Mouse (Mus musculus) spleen, adult 2 months (tissue): ENCODE measurements around the gene Fzd2. TPM values are rescaled to one million over a fixed set of nuclear protein-coding genes. Genes with fewer than 3 reads are reported as not detected.
A peak's percentile ranks its signal among the peaks of the same experiment; 100 is the strongest.
"Not testable (repeated sequence)": the region's sequence is repeated elsewhere in the genome, so short reads cannot be mapped to it uniquely, and the experiment has no call there.

Experiments
- DNase-seq, 2 experiments: peaks; one replicate each; pipeline versions ENCODE4 v3.0.0 to v3.0.0-alpha.2; 2012 to 2021; ENCODE audit warnings: low spot score in 2 of 2, low read depth in 1 of 2
- H3K27ac ChIP-seq: fragments of 200-500 bp; 2 replicates; pipeline ENCODE4 v1.5.1; 2012; ENCODE audit warnings: low read length, inconsistent platforms; ENCODE audit not compliant: insufficient read depth
- H3K27me3 ChIP-seq: fragments of 200-500 bp; 2 replicates; pipeline ENCODE4 v1.6.1; 2012; ENCODE audit warnings: mild to moderate bottlenecking, moderate library complexity, low read length, inconsistent platforms; ENCODE audit not compliant: control insufficient read depth, insufficient read depth
- H3K36me3 ChIP-seq: fragments of 200-500 bp; 2 replicates; pipeline ENCODE4 v1.6.1; 2012; ENCODE audit warnings: mild to moderate bottlenecking, low read length, inconsistent platforms; ENCODE audit not compliant: control insufficient read depth, insufficient read depth
- H3K4me1 ChIP-seq: fragments of 200-500 bp; 2 replicates; pipeline ENCODE4 v1.6.1; 2011; ENCODE audit warnings: inconsistent platforms; ENCODE audit not compliant: control insufficient read depth, insufficient read depth, insufficient read length
- H3K4me3 ChIP-seq: fragments of 200-500 bp; 2 replicates; pipeline ENCODE4 v1.5.1; 2011; ENCODE audit warnings: mild to moderate bottlenecking, inconsistent platforms; ENCODE audit not compliant: insufficient read depth, insufficient read length; ENCODE audit errors: extremely low read depth
- CTCF ChIP-seq: fragments of 200-500 bp; IDR thresholded peaks from 2 replicates; pipeline ENCODE4 v1.5.1; 2011; ENCODE audit warnings: mild to moderate bottlenecking, inconsistent platforms; ENCODE audit not compliant: insufficient read depth, insufficient read length, insufficient replicate concordance; ENCODE audit errors: extremely low read depth
- POLR2A ChIP-seq: fragments of 200-500 bp; IDR thresholded peaks from 2 replicates; pipeline ENCODE4 v1.6.1; 2011; ENCODE audit warnings: low read depth, low read length, inconsistent platforms
- WGBS: fragments of 180-500 bp; shearing (Covaris S2); methylation state at CpG from one replicate; pipeline ENCODE4 v1.1.7; 2018; 5-methylcytosine and 5-hydroxymethylcytosine counted together
- polyA plus RNA-seq: library from polyadenylated mRNA; depleted of rRNA; stranded (reverse); fragments of >200 nt; gene quantifications from 2 replicates; pipeline ENCODE4 v1.2.3, GENCODE M21; 2012

Fzd2 gene
- polyA plus RNA-seq, 1 experiment = 2.9 TPM

DNA sequence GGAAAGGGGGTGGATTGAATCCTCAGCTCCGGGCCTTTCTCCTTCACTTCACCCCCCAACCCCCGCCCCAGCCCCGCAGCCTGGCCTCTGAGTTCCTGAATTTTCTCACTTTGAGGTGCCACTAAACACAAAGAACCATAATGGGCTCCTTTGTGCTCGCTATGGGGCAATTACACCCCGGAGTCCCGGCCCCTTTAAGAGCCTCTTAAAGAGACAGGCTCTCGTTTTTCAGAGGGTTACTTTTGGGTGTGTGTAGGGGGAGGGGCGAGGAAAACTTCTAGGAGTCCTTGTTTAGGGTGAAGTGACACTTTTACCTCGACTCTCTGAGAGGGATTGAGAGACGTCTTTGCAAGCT, 723 bp upstream of the Fzd2 start:
- H3K36me3 ChIP-seq = no peaks in the 10 kb centered on the region
- no peak for DNase-seq
- peak overlapping the region; percentile 29 for H3K4me3 ChIP-seq
- H3K27me3 ChIP-seq = peaks cover 18% of the 10 kb centered on the region
- no peak overlapping the region for H3K27ac ChIP-seq
- TF ChIP-seq POLR2A = no peak
- TF ChIP-seq CTCF = no peak
- peaks cover 4% of the 10 kb centered on the region; the same call in 1 of the 2 replicates for H3K4me1 ChIP-seq
- WGBS = 1% methylated on average over 10 of the region's 10 CpGs

DNA sequence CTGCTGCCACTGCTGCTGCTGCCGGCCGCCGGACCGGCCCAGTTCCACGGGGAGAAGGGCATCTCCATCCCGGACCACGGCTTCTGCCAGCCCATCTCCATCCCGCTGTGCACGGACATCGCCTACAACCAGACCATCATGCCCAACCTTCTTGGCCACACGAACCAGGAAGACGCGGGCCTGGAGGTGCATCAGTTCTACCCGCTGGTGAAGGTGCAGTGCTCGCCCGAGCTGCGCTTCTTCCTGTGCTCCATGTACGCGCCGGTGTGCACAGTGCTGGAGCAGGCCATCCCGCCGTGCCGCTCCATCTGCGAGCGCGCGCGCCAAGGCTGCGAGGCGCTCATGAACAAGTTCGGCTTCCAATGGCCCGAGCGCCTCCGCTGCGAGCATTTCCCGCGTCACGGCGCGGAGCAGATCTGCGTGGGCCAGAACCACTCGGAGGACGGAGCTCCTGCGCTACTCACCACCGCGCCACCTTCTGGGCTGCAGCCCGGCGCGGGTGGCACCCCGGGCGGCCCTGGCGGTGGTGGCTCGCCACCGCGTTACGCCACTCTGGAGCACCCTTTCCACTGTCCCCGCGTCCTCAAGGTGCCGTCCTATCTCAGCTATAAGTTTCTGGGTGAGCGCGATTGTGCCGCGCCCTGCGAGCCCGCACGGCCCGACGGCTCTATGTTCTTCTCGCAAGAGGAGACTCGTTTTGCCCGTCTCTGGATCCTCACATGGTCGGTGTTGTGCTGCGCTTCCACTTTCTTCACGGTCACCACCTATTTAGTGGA, 769 bp downstream of the Fzd2 start:
- H3K27ac ChIP-seq = no peak overlapping the region
- H3K4me1 ChIP-seq = peaks cover 4% of the 10 kb centered on the region; the same call in 1 of the 2 replicates
- TF ChIP-seq POLR2A (no peak), CTCF (no peak)
- peak overlapping the region; percentile 16; the same call in 1 of the 2 replicates for H3K4me3 ChIP-seq
- peaks cover 18% of the 10 kb centered on the region for H3K27me3 ChIP-seq
- no peak for DNase-seq
- H3K36me3 ChIP-seq = no peaks in the 10 kb centered on the region
- WGBS = 2% methylated on average over 74 of the region's 74 CpGs

DNA sequence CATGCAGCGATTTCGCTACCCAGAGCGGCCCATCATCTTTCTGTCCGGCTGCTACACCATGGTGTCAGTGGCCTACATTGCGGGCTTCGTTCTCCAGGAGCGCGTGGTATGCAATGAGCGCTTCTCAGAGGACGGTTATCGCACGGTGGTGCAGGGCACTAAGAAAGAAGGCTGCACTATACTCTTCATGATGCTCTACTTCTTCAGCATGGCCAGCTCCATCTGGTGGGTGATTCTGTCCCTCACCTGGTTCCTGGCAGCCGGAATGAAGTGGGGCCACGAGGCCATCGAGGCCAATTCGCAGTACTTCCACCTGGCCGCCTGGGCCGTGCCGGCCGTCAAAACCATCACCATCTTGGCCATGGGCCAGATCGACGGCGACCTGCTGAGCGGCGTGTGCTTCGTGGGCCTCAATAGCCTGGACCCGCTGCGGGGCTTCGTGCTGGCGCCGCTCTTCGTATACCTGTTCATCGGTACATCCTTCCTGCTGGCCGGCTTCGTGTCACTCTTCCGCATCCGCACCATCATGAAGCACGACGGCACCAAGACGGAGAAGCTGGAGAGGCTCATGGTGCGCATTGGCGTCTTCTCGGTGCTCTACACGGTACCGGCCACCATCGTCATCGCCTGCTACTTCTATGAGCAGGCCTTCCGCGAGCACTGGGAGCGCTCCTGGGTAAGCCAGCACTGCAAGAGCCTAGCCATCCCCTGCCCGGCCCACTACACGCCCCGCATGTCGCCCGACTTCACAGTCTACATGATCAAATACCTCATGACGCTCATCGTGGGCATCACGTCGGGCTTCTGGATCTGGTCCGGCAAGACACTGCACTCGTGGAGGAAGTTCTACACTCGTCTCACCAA, 1.6 kb downstream of the Fzd2 start:
- DNase-seq = no peak
- peaks cover 4% of the 10 kb centered on the region; the same call in 1 of the 2 replicates for H3K4me1 ChIP-seq
- TF ChIP-seq CTCF (no peak), POLR2A (no peak)
- H3K36me3 ChIP-seq = no peaks in the 10 kb centered on the region
- H3K27ac ChIP-seq = no peak overlapping the region
- H3K4me3 ChIP-seq = no peak overlapping the region
- WGBS = 13% methylated on average over 62 of the region's 62 CpGs
- peaks cover 18% of the 10 kb centered on the region for H3K27me3 ChIP-seq

DNA sequence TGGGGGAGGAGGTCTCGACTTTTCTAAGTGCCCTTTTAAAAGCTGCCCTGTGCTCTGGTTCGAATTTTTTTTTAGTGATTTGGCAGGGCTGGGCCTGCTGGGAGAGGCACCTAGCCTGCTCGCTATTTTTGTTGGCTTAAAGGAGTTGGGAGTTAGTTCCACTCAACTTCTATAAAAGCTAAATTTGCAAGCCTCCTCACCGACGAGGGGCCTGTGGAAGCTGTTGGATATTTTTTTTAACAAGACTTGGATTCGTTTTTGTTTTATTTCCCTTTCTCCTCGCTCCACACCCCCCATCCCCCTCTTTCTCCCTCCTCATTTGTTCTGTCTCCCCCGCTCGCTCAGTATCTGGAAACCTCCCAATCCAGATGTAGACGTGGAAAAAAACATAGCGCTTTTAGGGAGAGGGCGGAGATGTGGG, 2.6 kb downstream of the Fzd2 start:
- no peaks in the 10 kb centered on the region for H3K36me3 ChIP-seq
- no peak overlapping the region for H3K27ac ChIP-seq
- DNase-seq = no peak
- WGBS = 42% methylated on average over 12 of the region's 12 CpGs
- peaks cover 14% of the 10 kb centered on the region for H3K27me3 ChIP-seq
- TF ChIP-seq POLR2A = no peak
- no peak for TF ChIP-seq CTCF
- peaks cover 4% of the 10 kb centered on the region; the same call in 1 of the 2 replicates for H3K4me1 ChIP-seq
- no peak overlapping the region for H3K4me3 ChIP-seq

DNA sequence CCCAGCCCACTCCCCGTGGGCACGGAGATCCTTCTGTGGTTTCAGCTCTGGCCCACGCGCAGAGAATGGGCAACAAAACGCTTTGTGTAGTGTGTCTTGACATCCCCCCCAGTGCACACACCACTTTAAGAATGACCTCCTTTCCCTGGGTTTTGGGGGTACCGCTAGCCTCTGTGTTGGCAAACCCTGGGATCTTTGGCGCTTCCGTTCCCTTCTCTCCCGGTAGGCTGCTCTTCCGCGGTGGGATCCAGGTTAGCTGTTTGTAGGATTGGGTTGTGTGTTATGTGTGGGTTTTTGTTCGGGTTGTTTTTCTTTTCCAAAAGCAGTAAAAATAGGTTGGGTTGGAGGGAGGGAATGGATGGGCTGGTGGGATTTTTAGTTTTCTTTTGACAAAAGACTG, 3.0 kb downstream of the Fzd2 start:
- peaks cover 14% of the 10 kb centered on the region for H3K27me3 ChIP-seq
- H3K36me3 ChIP-seq, DNase-seq, H3K27ac ChIP-seq, H3K4me1 ChIP-seq, H3K4me3 ChIP-seq: not testable (repeated sequence)
- 53% methylated on average over 12 of the region's 12 CpGs for WGBS

- Histone ChIP-seq H3K27me3 (peaks cover 14% of the 10 kb centered on the region), H3K27ac (no peak overlapping the region), H3K4me1 (peaks cover 4% of the 10 kb centered on the region; the same call in 1 of the 2 replicates), H3K36me3 (no peaks in the 10 kb centered on the region), H3K4me3 (no peak overlapping the region)
- 75% methylated on average over 10 of the region's 10 CpGs for WGBS
- no peak for DNase-seq
- no peak for TF ChIP-seq CTCF
- TF ChIP-seq POLR2A = no peak
These were observed 3.7 kb downstream of the Fzd2 start for GRCm38 (mm10) chr11:102607686-102608548.
